Mouse (Mus musculus) intestine, postnatal 0 days (tissue): ENCODE measurements at regions not wholly inside any gene's neighbourhood (a gene's known extent, or its start where the extent isn't known, plus 50 kb on each side); places are given as distances from the start of the nearest gene placed in this dataset.

ENCODE experiments used
- ATAC-seq: fragments of 200-750 bp; cut with Nextera tagmentation; 2 replicates; pipeline ENCODE4 v1.8.0; 2017; ENCODE audit warnings: mild to moderate bottlenecking, moderate TSS enrichment, moderate library complexity
- H3K27ac ChIP-seq: fragments of 300-500 bp; sonication (generic); 2 replicates; pipeline ENCODE4 v1.5.1; 2014; ENCODE audit warnings: mild to moderate bottlenecking, low read depth, low read length, moderate library complexity
- H3K27me3 ChIP-seq: fragments of 300-500 bp; sonication (generic); replicated peaks from 2 replicates; pipeline ENCODE4 v1.6.1; 2014; ENCODE audit warnings: low read length, mixed read lengths; ENCODE audit not compliant: control insufficient read depth, insufficient read depth
- H3K36me3 ChIP-seq: fragments of 300-500 bp; sonication (generic); 2 replicates; pipeline ENCODE4 v1.6.1; 2014; ENCODE audit warnings: mild to moderate bottlenecking, moderate library complexity; ENCODE audit not compliant: control insufficient read depth, insufficient read depth
- H3K4me1 ChIP-seq: fragments of 300-500 bp; sonication (generic); replicated peaks from 2 replicates; pipeline ENCODE4 v1.6.1; 2014; ENCODE audit warnings: antibody characterized with exemption, low read length, mixed read lengths; ENCODE audit not compliant: control insufficient read depth, insufficient read depth
- H3K4me2 ChIP-seq: fragments of 300-500 bp; sonication (generic); replicated peaks from 2 replicates; pipeline ENCODE4 v1.6.1; 2014; ENCODE audit warnings: low read depth, mild to moderate bottlenecking, moderate library complexity
- H3K4me3 ChIP-seq: fragments of 300-500 bp; sonication (generic); 2 replicates; pipeline ENCODE4 v1.5.1; 2014; ENCODE audit warnings: low read depth, low read length
- H3K9ac ChIP-seq: fragments of 300-500 bp; sonication (generic); 2 replicates; pipeline ENCODE4 v1.6.1; 2014; ENCODE audit warnings: mild to moderate bottlenecking, low read depth, low read length
- H3K9me3 ChIP-seq: fragments of 300-500 bp; sonication (generic); 2 replicates; pipeline ENCODE4 v1.6.1; 2016; ENCODE audit warnings: mixed run types; ENCODE audit not compliant: control insufficient read depth
- CTCF ChIP-seq: sonication (generic); IDR thresholded peaks from 2 replicates; pipeline ENCODE4 v1.5.1; 2016; ENCODE audit warnings: low read depth, mild to moderate bottlenecking, control low read depth, antibody characterized with exemption, moderate library complexity
- WGBS: fragments of 180-500 bp; shearing (Covaris S2); extraction: QIAGEN DNeasy Blood & Tissue Kit; methylation state at CpG from one replicate; pipeline ENCODE4 v1.1.7; 2014; 5-methylcytosine and 5-hydroxymethylcytosine counted together

GRCm38 (mm10) chr10:49023458-49024027 is 765.0 kb downstream of the Grik2 start:
- 58% methylated on average over 2 of the region's 2 CpGs for WGBS
- H3K27ac ChIP-seq = no peak overlapping the region
- no peaks in the 10 kb centered on the region for H3K27me3 ChIP-seq
- H3K4me1 ChIP-seq = no peaks in the 10 kb centered on the region
- TF ChIP-seq CTCF = no peak
- H3K4me2 ChIP-seq = no peak overlapping the region
- H3K9ac ChIP-seq = no peak overlapping the region
- no peak overlapping the region for H3K4me3 ChIP-seq
- ATAC-seq = peak; percentile 87
- no peaks in the 10 kb centered on the region for H3K36me3 ChIP-seq
- no peaks in the 10 kb centered on the region for H3K9me3 ChIP-seq
